Mouse (Mus musculus) gastrocnemius, postnatal 4 days (tissue): ENCODE results near the gene Zhx3. TPM values are rescaled to one million over a fixed set of nuclear protein-coding genes. Genes with fewer than 3 reads are reported as not detected.

Source experiments
- DNase-seq, 2 experiments: peaks; one replicate each; pipeline ENCODE4 v3.0.0; 2021 to 2022; ENCODE audit warnings: low spot score in 2 of 2, mixed read lengths in 2 of 2
- total RNA-seq, 2 experiments: library from RNA; stranded (reverse); gene quantifications; 2 replicates each; pipeline ENCODE4 v1.2.3; 2021

Gene Zhx3
- total RNA-seq, 2 experiments from 2014 or later: 38.3 to 55.9 TPM

DNA sequence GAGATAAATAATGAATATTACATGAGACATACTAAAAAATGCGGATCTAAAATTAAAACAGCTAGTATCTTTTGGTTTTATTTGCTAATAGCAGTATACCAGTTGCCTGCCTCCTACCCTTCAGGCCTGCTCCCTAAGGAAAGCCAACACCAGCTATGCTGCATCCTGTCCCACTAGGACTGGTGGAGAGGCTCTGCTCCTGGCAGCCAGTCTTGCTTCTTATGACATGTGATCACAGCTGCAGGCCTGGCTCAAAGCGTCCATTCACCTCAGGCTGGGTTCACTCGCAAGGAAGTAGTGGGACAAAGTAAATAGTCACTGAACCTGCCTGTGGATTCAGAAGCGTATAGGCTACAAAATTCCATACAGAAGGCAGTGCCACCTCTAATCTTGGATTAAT lies 11.1 kb upstream of the Zhx3 start:
- peak in 1 of 2 experiments; percentile 66 for DNase-seq

DNA sequence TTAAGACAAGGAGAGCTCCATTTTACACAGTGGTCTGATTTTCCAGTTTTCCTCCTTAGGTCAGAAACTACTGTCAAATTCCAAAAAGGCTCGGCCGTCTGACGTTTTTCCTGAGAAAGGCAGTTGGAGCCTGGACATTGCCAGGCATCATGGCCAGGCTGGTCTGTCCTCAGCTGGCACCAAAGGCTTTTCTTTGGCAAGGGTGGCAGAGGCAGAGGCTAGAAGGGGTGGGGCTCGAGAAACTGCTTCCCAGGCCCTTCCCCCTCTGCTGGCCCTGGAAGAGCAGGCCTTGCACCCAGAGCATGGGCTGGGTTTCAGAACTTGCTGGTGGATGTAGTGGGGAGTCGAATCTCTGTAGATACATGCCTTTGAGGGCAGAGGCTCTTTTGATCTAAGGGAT lies 9.6 kb upstream of the Zhx3 start:
- DNase-seq: no peak

DNA sequence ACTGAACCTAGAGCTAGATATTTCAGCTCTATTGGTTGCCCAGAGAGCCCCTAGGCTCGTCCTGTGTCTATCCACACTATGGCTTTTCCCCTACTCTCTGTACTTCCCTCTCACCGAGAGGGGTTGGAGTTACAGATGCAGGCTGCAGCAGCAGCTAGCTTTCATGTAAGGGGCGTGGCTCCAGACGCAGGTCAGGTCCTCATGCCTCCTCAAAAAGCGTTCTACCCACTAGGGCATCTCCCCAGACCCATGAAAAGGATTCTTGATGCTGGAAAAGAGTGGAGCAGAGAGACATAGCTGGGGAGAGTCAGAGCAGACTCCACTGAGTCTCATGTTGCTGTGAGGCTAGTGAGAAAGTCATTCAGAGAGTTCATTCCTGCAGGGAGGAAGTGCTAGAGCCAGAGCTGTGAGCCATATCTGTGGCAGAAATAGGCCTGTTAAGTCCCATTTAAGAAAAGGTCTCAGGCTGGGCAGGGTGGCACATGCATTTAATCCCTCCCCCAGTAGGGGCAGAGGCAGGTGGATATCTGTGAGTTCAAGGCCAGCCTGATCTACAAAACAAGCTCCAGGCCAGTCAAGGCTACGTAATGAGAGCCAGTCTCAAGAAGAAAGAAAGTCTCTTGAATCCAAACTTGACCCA lies 8.8 kb upstream of the Zhx3 start:
- no peak for DNase-seq

DNA sequence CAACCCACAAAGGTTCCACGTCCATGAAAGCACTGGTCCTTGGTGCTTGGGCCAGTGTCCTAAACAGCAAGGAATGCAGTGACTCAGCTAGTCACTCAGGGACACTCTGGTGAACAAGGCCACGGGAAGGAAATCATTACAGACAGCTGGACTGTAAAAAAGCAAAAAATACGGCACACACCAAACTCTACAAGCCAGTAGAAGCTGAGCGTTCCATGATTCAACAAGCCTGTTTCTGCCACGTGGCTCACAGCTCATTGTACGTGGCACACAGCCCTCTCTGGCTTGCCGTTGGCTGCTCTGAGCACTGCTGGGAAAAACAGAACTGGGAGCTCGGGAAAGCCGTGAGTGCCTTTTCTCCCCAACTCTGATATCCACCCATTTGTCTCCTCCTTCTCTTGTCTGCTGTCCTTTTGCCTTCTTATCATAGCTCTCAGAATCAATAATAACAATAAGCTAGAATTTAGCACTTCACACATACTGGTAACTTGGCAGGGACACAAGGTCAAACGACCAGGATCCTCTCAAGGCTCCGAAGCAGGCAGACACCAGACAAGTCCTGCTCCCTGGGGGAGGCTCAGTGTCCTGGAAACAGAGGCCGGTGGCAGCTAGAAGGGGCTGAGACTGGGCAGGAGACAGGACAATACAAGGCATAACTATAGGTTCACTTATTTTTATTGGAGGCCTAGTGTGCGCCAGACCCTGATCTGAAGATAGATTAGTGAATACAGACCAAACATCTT lies 7.8 kb upstream of the Zhx3 start, which contains the start of gene Lpin3:
Gene Lpin3 (plus strand): TSS at position 218 of the 743 bp plus-strand sequence.
- peak in 1 of 2 experiments; percentile 70 for DNase-seq

DNA sequence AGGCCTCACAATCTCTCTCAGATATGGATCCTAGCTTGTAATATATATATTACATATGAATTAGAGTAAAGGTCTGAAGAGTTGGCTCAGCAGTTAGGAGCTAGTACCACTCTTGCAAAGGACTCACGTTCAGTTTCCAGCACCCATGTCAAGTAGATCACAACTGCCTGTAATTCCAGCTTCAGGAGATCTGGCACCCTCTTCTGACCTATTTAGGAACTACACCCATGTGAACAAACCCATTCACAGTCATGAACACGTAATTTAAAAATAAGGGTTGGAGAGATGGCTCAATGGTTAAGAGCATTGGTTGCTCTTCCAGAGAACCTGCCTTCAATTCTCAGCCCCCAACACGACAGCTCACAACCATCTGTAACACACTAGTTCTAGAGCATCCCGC lies 3.3 kb upstream of the Zhx3 start:
- no peak for DNase-seq

DNA sequence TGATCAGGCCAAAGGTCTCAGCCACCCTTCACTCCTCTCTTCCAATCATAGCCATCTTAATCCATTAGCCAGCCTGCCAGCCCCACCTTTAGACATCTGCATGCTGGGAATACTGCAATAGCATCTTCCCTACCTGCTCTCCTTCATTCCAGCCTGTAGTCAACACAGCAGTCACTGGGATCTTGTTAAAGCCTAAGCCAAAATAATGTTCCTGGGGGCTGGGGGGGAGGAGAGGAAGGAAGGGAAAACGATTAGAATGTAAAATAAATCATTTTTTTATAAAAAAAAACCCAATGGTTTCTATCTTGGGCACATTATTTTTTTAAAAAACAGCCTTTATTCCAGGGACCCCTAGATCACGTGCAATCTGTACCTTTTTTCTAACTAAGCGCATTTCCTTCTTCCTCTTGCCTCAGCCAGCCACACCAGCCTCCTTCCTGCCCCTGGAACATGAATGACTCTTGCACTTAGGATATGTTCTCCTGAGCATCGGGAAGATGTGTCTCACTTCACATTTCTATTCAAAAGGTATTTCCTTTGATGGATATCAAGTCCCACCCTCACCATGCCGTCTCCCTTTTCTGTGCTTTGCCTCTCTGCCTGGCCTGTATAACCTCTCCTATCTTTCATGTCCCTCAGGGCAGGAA lies 1.6 kb upstream of the Zhx3 start:
- DNase-seq: no peak

DNA sequence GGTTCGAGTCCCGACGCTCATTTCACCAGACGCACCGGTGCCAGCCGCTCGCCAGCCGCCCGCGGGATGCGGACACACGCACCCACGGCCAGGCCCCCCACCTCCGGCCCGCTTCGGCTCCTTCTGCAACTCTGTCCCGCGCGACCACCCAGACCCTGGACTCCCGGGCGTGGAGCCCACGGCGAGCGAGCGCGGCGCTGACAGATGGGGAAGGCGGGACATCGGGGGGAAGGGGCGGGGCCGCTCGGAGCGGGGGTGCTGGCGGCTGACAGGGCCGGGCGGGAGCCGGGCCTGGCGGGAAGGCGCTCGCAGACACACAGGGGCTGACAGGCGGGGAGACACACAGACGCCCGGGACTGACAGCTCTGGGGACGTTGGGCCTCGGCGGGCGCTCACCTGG lies 403 bp downstream of the Zhx3 start:
- peak; percentile 71 to 82 for DNase-seq

DNA sequence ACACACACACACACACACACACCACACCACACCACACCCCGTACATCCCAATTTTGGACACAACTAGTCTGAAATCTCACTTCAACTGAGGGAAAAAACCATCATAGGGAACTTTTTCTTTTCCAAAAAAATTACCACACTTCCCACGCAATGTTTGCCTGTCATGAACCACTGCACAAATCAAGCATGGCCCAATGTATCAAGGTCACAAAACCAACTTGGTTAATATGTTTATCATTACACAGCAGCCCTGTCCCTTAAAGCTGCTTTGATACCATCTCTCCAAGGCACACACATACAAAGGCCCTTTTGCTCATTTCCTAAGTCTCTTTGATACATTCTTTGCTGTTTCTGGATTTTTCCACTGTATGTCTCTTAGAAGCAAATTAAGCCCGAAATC lies 1.5 kb downstream of the Zhx3 start:
- DNase-seq: no peak

DNA sequence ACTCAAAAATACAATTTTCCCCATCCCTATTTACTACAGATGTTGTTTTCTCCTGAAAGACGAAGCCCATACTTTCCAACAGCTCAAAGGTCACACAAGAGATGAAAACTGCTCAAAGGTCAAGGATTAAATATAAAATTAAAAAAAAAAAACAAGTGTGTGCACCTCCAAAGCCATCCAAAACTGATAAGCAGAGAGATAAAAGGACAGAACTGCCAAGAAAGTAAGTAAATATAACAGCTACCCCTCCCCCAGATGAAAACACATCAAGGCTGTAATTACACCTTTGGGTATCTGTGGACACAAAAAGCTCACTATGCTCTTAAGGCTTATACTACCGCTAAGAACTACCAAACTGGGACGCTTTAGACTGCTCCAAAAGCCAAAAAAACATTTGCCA lies 3.4 kb downstream of the Zhx3 start:
- no peak for DNase-seq

DNA sequence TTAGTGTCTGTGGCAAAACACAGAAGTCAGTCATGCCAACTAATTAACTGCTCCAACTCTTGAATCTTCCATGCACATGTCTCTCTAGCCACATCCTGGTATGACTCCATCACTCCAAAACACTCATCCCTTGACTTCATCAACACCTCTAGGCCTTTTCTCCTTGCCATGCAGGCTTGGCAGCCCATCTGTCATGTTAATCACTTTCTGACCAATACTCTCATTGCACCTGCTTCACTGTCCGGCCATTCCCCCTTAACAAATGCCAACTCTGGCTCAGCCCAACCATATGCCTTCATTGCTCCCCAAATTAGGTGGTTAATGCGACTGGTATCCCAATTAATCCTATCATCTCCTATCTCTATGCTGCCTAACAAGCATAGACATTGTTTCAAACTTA lies 7.5 kb downstream of the Zhx3 start:
- no peak for DNase-seq

DNA sequence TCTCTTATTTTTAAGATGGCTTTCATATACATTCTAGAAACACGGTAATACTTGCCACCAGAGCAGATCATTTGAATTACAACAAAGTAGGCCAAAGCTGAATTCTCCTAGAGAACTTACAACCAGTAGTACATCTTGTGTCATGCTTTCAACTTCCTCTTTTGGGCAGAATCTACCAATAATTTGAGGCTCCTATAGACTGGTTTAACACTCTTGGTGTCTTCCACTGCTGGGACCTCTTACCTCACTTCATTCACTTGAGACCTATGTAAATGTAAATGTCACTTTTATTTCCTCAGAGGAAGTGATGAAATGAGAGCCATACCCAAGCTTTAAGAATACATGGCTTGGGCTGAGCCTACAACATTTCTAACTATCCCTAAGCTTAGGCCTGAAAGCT lies 8.7 kb downstream of the Zhx3 start:
- DNase-seq: no peak

DNA sequence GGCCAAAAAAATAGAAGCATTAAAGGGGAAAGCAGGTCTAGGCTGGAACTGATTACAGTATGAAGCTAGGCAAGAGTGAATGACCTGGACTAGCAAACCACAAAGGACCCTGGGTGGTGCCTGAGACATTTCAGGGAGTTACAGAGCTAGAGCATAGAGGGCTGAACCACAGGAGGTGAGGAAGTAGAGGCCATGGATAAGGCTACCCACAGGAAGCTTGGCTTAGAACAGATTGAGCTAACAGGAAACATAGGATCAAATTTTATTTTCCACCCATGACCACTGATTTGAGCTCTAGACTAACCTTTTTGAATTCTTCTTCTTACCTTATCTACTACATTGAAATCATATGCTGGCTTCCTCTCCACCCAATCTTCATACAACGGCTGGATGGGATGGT lies 12.4 kb downstream of the Zhx3 start:
- no peak for DNase-seq

DNA sequence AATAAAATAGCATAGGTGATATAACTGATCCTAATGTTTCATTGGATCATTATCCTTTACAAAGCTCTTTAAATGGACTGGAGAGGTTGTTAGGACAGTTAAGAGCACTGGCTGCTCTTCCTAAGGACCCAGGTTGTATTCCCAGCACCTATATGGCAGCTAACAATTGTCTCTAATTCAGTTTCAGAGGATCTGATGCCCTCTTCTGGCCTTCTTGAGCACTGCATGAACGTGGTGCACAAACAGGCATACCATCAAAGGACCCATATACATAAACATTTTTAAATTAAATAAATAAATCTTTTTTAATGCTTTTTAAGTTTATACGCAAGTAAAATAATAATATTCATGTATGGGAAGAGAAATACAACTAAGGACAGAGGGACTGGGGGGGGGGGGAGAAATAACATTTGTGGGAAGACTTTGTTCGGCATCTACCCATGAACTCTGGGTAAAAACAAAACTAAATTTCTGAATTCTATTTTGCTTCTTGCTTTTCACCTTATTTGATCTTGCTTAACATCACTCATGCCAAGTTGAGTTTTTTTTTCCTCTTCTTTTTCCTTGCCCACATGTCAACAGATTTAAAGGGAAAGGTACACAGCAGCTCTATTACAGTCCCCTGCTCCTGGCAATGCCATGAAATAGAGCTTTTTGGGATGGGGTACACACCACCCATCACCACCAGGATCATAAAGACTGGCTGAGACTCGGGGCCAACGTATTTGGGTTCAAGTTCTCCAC lies 16.3 kb downstream of the Zhx3 start:
- DNase-seq: no peak

DNA sequence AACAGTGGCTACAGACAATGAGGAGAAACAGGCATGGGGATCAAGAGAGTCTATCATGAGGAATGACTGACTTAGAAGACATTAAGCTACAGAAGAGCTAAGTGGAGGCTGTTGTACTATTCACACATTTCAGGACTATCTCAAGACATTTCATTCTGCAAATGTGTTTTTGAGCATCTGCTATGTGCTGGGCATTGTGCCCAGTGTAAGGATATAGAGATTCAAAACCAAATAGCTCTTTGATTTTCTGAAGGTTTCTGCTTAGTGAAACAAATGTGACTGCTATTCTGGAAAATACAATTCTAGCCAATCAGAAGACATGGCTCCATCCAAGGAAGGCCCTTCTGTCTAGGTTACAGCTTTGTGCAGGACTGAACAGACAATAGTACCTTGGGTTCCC lies 18.1 kb downstream of the Zhx3 start:
- no peak for DNase-seq

DNA sequence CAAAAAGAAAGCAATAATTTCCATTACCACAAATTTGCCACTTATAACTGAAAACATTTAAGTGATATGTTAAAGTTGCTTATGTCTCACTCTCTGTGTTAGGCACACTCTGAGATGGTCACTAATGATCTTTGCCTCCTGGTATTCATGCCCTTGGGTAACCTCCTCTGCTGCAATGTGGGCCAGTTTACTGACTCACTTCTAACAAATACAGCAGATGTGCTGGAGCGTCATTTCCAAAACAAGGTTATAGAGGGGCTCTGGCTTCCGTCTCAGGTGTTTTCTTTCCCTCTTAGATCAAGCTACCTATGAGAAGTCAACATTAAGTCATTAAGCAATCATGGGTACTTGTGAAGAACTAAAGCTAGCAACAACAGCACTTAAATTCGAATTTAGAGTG lies 22.4 kb downstream of the Zhx3 start:
- no peak for DNase-seq

DNA sequence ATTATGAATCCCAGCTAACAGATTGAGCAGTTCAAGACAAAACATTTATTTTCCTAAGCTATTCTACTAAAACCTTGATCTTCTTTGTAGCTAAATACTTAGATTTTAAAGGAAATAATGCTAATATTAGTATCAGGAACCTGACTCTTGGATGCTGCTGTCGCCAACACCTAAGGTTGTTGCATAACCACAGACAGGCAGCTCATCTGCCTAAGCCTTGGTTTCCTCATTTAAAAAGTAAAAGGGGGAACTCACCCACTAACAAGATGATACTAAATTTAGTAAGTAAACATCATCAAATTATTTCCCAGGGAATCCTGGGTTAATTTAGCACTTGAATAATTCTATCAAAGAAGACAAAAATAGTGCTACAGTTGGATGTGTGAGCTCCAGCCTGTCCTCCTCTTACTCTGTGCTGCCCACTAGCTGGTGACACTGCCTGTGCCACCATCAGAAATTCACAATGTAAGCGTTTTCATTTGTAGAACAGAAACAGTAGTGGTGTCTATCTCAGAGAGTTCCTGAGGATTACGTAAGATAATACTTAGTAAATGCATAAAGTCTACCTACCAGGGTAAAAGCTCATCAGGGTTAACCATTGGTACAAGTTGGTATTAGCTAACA lies 23.1 kb downstream of the Zhx3 start:
- no peak for DNase-seq

DNA sequence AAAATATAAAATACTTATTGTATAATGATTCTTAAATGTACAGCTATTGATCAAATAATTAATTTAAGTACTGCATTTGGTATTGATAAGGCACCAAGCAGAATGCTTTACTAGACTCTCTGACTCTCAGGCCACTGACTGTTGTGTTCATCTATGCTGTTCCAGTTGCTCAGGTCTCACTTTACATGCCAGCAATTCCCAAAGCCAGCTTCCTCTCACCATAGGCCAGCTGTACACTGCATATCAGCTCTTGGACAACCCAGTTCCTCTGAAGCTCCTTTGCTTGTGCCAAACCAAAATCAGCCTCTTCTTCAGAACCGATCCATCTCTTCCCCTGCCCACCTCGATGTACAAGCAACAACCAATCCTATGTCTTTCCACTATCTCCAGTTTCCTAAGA lies 24.6 kb downstream of the Zhx3 start:
- DNase-seq: no peak

DNA sequence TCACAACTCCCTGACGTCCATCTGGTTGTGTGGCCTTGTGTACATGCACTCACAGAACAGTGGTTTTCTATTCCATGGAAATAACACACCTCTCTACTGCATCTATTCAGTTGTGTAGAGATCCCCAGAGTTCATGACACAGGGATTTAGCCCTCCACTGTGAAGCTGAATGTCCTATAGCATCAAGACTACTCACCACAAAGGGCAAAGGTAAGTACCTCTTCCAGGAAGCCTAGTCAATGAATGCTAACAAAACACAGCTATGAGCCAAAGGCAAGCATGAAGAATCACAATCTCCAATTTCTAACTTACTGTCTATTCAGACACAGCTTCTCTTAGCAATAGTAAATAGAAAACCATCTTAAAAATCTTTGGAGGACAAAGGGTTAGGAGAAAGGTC lies 25.1 kb downstream of the Zhx3 start:
- DNase-seq: no peak

DNA sequence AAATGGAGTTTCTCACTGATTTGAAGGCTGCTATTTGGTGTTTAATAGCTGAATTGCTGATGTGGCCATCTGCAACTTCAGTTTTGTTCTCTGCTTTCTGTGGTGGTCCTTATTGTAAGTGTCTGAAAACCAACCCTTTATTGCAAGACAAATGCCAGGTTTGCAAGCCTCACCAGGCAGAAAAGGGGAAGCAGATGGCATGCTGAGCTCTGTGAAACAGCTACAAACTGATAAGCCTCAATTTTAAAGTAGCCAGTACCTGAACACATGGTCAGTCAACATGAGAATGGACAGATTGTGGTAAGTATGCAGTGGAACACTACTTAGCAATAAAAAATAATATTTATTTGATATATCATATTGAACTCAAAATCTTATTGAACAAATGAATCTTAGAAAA lies 32.0 kb downstream of the Zhx3 start:
- DNase-seq: no peak

DNA sequence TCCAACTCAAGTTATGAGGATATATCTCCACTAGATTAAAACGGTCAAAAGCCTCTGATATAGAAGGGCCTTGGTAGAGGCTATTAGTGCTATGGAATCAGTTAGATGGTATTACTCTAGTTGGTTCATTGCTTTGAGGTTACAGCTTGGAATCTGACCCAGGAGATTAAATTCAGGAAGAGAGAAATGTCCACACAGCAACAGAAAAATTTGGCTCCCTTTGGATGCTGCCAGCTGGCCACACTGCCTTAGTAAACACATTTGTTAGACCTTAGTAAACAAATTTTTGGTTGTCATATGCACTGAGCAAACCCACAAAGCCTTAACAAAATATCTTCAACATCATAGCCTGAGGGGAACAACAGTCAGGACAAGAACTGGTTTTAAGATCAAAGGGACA lies 62.0 kb downstream of the Zhx3 start:
- DNase-seq: no peak

DNA sequence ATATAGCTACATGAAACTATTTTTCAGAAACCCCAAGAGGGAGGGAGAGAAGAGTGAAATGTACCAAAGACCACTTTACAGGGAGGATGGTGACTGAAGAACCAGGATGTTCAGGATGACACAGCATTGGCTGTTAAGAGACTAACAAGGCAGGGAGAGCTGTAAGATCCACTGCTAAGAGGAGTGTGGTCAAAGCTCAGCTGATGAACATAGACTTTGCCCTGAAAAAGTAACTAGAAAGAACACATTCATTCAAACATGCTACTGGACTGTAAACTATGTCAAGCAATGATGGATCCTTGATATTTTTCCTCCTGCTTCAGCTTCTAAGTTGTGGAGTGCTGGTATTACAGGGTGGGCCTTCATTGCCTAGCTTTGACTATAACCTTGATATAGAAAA lies 62.4 kb downstream of the Zhx3 start:
- no peak for DNase-seq
